Comparison of ENCODE assay signal across 23 mouse cellular contexts in genomic region chr1:127419581-127419980, GRCm38 (mm10).
DNase-seq lines count a peak whose midpoint lies in the region; ATAC-seq and TF ChIP-seq lines count a peak whose summit lies in the region.
"Had no signal": no experiment of that assay in that cellular context is flagged by ENCODE, and none has a peak within 500 bp of the region (broad histone marks: within the 10 kb centered on the region; RNA-seq: fewer than 3 reads in every experiment).

No protein-coding gene starts in this region.

- 57% methylated on average over 7 of the region's 7 CpGs for WGBS in forebrain, embryonic 10.5 days
- WGBS in forebrain, embryonic 11.5 days: 47% methylated on average over 7 of the region's 7 CpGs
- 59% methylated on average over 7 of the region's 7 CpGs for whole genome bisulfite sequencing in intestine, embryonic 16.5 days
- 67% methylated on average over 7 of the region's 7 CpGs for WGBS in intestine, postnatal 0 days

- H3K9me3 ChIP-seq in forebrain, embryonic 10.5 days: no peaks in the 10 kb centered on the region
- no peaks in the 10 kb centered on the region for H3K9me3 ChIP-seq in forebrain, embryonic 11.5 days (ENCODE audit: control insufficient read depth, low read length)
- H3K9me3 ChIP-seq in intestine, embryonic 16.5 days (ENCODE audit: control insufficient read depth, low read length): no peaks in the 10 kb centered on the region
- H3K9me3 ChIP-seq in intestine, postnatal 0 days (ENCODE audit: control insufficient read depth): no peaks in the 10 kb centered on the region
- H3K9me3 ChIP-seq: embryonic facial prominence, embryonic 15.5 days; midbrain, embryonic 10.5 days had no signal

- H3K27me3 ChIP-seq in forebrain, embryonic 10.5 days (ENCODE audit: poor library complexity, severe bottlenecking): no peaks in the 10 kb centered on the region
- H3K27me3 ChIP-seq in forebrain, embryonic 11.5 days (ENCODE audit: control insufficient read depth, insufficient read depth, low read length): no peaks in the 10 kb centered on the region
- H3K27me3 ChIP-seq in intestine, embryonic 16.5 days (replicated peaks; ENCODE audit: control insufficient read depth, insufficient read depth, low read length): no peaks in the 10 kb centered on the region
- H3K27me3 ChIP-seq in intestine, postnatal 0 days (replicated peaks; ENCODE audit: control insufficient read depth, insufficient read depth, low read length): no peaks in the 10 kb centered on the region
- H3K27me3 ChIP-seq: embryonic facial prominence, embryonic 15.5 days; heart, embryonic 12.5 days had no signal

- ATAC-seq in forebrain, embryonic 11.5 days (replicated peaks; ENCODE audit: low FRiP score): no peak; the same call in 1 of the 2 replicates
- 0 out of 2 replicates have a peak, but pooled peaks have one; percentile 45 for ATAC-seq in intestine, embryonic 16.5 days
- ATAC-seq in intestine, postnatal 0 days: no peak
- ATAC-seq: activated CD4-positive, CD25-positive, alpha-beta regulatory T cell, adult 4 months; midbrain, embryonic 16.5 days had no signal

- peaks cover 35% of the 10 kb centered on the region for H3K36me3 ChIP-seq in forebrain, embryonic 10.5 days (replicated peaks)
- H3K36me3 ChIP-seq in forebrain, embryonic 11.5 days (ENCODE audit: control insufficient read depth, insufficient read depth, low read length): no peaks in the 10 kb centered on the region
- no peaks in the 10 kb centered on the region; the same call in 1 of the 2 replicates for H3K36me3 ChIP-seq in intestine, embryonic 16.5 days (ENCODE audit: control insufficient read depth, insufficient read depth, low read length)
- peaks cover 21% of the 10 kb centered on the region; the same call in 1 of the 2 replicates for H3K36me3 ChIP-seq in intestine, postnatal 0 days (ENCODE audit: control insufficient read depth, insufficient read depth)

- H3K4me2 ChIP-seq in forebrain, embryonic 11.5 days (ENCODE audit: low read depth, low read length, severe bottlenecking): no peak overlapping the region
- H3K4me2 ChIP-seq in intestine, embryonic 16.5 days (ENCODE audit: low read depth, low read length): no peak overlapping the region
- no peak overlapping the region for H3K4me2 ChIP-seq in intestine, postnatal 0 days (replicated peaks; ENCODE audit: low read depth)
- H3K4me2 ChIP-seq: embryonic facial prominence, embryonic 15.5 days; heart, embryonic 12.5 days had no signal

- no peak for DNase-seq in forebrain, embryonic 10.5 days (ENCODE audit: extremely low spot score, low spot score)
- DNase-seq in forebrain, embryonic 11.5 days (ENCODE audit: low spot score): no peak
- peak; percentile 97 for DNase-seq in Muller cell, postnatal 12 days (ENCODE audit: inconsistent ontology term)
- DNase-seq in mesoderm, embryonic 11.5 days (ENCODE audit: low read depth, low spot score): peak; percentile 50
- DNase-seq in cerebellum, postnatal 10 days: no peak
- DNase-seq: adrenal gland, postnatal 10 days; cerebellum, adult 11-12 months; cerebellum, postnatal 14 days; forebrain, postnatal 0 days; gastrocnemius, postnatal 14 days; heart, adult 11 months; heart, postnatal 36 days; layer of hippocampus, postnatal 36 days; lung, postnatal 4 days; thymus, postnatal 14 days had no signal

- no peak overlapping the region for H3K4me3 ChIP-seq in forebrain, embryonic 10.5 days
- H3K4me3 ChIP-seq in forebrain, embryonic 11.5 days (ENCODE audit: low read depth, low read length): no peak overlapping the region
- H3K4me3 ChIP-seq in intestine, embryonic 16.5 days (ENCODE audit: low read length): no peak overlapping the region
- no peak overlapping the region for H3K4me3 ChIP-seq in intestine, postnatal 0 days (ENCODE audit: low read depth, low read length)
- H3K4me3 ChIP-seq: embryonic facial prominence, embryonic 15.5 days; heart, embryonic 12.5 days; midbrain, embryonic 10.5 days; myocyte had no signal

- H3K9ac ChIP-seq in forebrain, embryonic 11.5 days (ENCODE audit: low read length): no peak overlapping the region
- no peak overlapping the region for H3K9ac ChIP-seq in intestine, embryonic 16.5 days (ENCODE audit: low read depth, low read length)
- no peak overlapping the region for H3K9ac ChIP-seq in intestine, postnatal 0 days (ENCODE audit: low read depth, low read length)
- H3K9ac ChIP-seq: embryonic facial prominence, embryonic 15.5 days; forebrain, postnatal 0 days; heart, embryonic 12.5 days had no signal

- peak overlapping the region; percentile 69 for H3K27ac ChIP-seq in forebrain, embryonic 10.5 days
- no peak overlapping the region for H3K27ac ChIP-seq in forebrain, embryonic 11.5 days (ENCODE audit: low read depth, low read length)
- no peak overlapping the region for H3K27ac ChIP-seq in intestine, embryonic 16.5 days (ENCODE audit: low read length)
- no peak overlapping the region for H3K27ac ChIP-seq in intestine, postnatal 0 days (ENCODE audit: low read depth, low read length)
- H3K27ac ChIP-seq: embryonic facial prominence, embryonic 15.5 days had no signal

- TF ChIP-seq CTCF in intestine, postnatal 0 days (IDR thresholded peaks at IDR 0.05; ENCODE audit: low read depth): no peak

- H3K4me1 ChIP-seq in forebrain, embryonic 10.5 days: peaks cover 54% of the 10 kb centered on the region
- peaks cover 2% of the 10 kb centered on the region; the same call in 1 of the 2 replicates for H3K4me1 ChIP-seq in forebrain, embryonic 11.5 days (replicated peaks; ENCODE audit: control insufficient read depth, insufficient read depth, low read length)
- H3K4me1 ChIP-seq in intestine, embryonic 16.5 days (ENCODE audit: control insufficient read depth, insufficient read depth, low read length): peaks cover 10% of the 10 kb centered on the region; the same call in 1 of the 2 replicates
- no peaks in the 10 kb centered on the region for H3K4me1 ChIP-seq in intestine, postnatal 0 days (replicated peaks; ENCODE audit: control insufficient read depth, insufficient read depth, low read length)

Comparison
In these comparisons a context has a peak if more than half of its experiments do, and no peak if none do; other contexts are left out.
1. DNase-seq: peak in Muller cell, postnatal 12 days (single experiment) and mesoderm, embryonic 11.5 days (single experiment); none in forebrain, embryonic 10.5 days (single experiment), forebrain, embryonic 11.5 days (single experiment) and cerebellum, postnatal 10 days (0 of 2).